Mouse (Mus musculus): ENCODE results near the gene Fam32a. TPM values are rescaled to one million over a fixed set of nuclear protein-coding genes. Genes with fewer than 3 reads are reported as not detected.

Fam32a gene
- polyA plus RNA-seq (2017; shearing (Covaris generic)) = 76.8 TPM

DNA sequence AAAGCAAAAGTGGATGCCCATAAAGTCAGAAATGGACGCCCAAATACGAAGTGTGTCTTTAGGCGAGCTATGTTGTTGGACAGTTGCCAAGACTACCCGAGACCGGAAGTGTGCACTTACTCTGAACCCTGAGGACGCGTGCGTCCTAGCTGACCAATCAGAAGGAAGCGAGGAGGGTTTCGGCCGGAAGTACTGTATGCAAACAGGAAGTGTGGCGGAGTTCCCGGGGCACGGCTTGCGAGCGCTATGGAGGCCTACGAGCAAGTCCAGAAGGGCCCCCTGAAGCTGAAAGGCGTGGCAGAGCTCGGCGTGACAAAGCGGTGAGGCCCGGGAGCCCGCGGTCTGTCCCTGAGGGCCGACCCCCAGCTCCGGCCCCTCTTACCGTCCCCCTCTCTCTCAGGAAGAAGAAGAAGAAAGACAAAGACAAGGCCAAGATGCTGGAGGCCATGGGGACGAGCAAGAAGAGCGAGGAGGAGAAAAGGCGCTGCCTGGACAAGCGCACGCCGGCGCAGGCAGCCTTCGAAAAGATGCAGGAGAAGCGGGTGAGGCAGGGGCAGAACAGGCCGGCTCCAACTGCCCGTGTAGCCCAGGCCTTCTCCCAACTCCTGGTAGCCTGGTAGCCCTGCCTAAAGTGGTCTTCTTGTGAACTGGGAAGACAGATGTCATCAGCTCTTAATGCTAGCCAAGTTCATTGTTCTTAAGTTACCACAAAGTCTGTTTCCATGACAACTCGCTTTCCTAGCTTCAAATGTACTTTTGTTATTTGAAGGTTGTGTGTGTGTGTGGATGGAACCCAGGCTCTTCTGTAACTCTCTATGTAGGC is at the start of gene Fam32a:
TSS of gene Fam32a (plus strand) at position 190 of the 823 bp plus-strand sequence.

GRCm38 (mm10) chr8:72189417-72190214 is 29.9 kb upstream of the Fam32a start, which contains the start of gene Hsh2d:
Gene Hsh2d (plus strand): TSS chr8:72189638.

DNA sequence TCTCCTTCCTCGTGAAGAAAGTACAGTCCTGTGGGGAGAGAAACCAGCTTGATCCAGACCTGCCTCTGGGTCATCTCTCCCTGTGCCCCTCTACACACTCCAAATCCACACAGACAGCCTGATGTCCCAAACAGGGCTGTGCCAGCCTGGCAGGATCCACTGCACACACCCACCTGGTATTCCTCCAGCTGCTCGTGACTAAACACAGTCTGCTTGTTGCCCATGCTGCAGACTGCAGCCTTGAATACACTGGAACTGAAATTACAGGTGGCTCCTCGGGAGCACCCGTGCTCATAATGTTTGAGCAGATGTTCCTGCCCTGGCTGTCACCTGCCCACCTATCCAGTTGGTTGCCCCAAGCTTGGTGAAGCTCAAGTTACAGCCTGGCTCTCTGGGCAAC is 6.8 kb upstream of the Fam32a start, which contains the start of gene Cib3:
TSS of gene Cib3 (minus strand) at position 87 of the 400 bp plus-strand sequence.

DNA sequence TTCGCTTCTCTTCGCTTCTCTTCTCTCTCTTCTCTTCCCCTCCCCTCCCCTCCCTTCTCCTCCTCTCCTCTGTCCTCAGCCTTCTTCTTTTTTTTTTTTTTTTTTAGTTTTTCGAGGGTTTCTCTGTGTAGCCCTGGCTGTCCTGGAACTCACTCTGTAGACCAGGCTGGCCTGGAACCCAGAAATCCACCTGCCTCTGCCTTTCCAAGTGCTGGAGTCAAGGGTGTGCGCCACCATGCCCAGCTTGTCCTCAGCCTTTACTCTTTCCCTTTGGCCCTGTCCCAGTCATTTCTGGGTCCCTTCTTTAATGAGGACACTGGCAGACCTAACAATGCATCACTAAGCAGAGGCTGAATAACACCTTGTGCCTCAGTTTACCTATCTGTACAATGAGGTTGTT is 6.0 kb upstream of the Fam32a start, which contains the start of gene Gm11034:
TSS of gene Gm11034 (minus strand) at position 101 of the 400 bp plus-strand sequence.

DNA sequence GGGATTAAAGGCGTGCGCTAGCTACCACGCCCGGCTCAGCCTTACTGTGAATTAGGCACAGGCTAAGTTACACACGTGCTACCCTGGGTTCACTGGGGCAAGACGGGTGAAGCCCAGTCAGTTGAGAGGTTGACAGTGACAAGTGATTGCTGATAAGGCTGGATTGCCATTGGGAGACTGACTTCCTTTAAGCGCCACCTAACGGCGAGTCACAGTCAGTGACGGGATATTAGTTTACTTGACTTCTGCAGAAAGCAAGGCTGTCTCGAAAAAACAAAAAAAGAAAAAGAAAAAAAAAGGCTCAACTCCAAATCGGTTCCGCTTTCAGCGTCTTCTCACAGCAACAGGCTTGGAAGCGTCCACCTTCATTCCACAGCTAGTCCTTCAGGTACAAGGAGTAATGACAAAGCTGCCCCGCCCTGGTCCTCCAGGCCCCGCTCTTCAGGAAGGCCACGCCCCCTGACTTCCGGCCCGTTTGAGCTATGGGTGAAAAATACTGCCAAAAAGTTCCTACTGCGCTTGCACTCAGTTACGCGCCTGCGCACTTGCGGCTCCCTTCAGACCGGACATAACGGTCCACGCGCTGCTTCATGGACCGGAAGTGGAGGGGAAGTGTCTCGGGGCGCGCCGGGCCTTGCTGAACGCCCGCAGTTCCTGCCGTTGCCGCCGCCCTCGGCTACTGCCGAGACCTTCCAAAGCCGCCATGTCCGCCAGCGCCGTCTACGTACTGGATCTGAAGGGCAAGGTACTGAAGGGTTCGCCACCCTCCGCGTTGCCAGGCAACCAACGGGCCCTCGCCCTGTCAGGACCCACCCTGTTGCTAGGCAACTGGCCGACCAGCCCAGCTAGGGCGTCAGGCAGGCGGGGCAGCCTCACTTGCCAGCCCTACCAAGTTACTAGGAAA is 20.2 kb downstream of the Fam32a start, which contains the start of gene Ap1m1:
TSS of gene Ap1m1 (plus strand) at position 520 of the 904 bp plus-strand sequence.

Other genes starting within 250 kb of the Fam32a start
- not detected for gene Cyp4f18, start 210.1 kb upstream of the Fam32a start, polyA plus RNA-seq (2017; shearing (Covaris generic))
- not detected for gene Olfr372, start 178.5 kb upstream of the Fam32a start, polyA plus RNA-seq (2017; shearing (Covaris generic))
- 0.67 TPM for gene Olfr373, start 136.6 kb upstream of the Fam32a start, polyA plus RNA-seq (2017; shearing (Covaris generic))
- gene Olfr374, start 112.7 kb upstream of the Fam32a start, polyA plus RNA-seq (2017; shearing (Covaris generic)) = 0.05 TPM
- 449 TPM for gene Tpm4, start 84.8 kb upstream of the Fam32a start, polyA plus RNA-seq (2017; shearing (Covaris generic))
- 196 TPM for gene Rab8a, start 58.5 kb upstream of the Fam32a start, polyA plus RNA-seq (2017; shearing (Covaris generic))
- 10.6 TPM for gene Hsh2d, start 30.1 kb upstream of the Fam32a start, polyA plus RNA-seq (2017; shearing (Covaris generic))
- 0.31 TPM for gene Cib3, start 6.9 kb upstream of the Fam32a start, polyA plus RNA-seq (2017; shearing (Covaris generic))
- not detected for gene Gm11034, start 6.1 kb upstream of the Fam32a start, polyA plus RNA-seq (2017; shearing (Covaris generic))
- 131 TPM for gene Ap1m1, start 20.3 kb downstream of the Fam32a start, polyA plus RNA-seq (2017; shearing (Covaris generic))
- 2.4 TPM for gene Gm10282, start 85.5 kb downstream of the Fam32a start, polyA plus RNA-seq (2017; shearing (Covaris generic))
- gene Klf2, start 99.3 kb downstream of the Fam32a start, polyA plus RNA-seq (2017; shearing (Covaris generic)) = 1,004 TPM
- 40.9 TPM for gene Eps15l1, start 201.7 kb downstream of the Fam32a start, polyA plus RNA-seq (2017; shearing (Covaris generic))
- 0.97 TPM for gene Calr3, start 224.1 kb downstream of the Fam32a start, polyA plus RNA-seq (2017; shearing (Covaris generic))
- gene 1700030K09Rik, start 224.2 kb downstream of the Fam32a start, polyA plus RNA-seq (2017; shearing (Covaris generic)) = 4.4 TPM